Mouse (Mus musculus): Measurements from ENCODE around the gene Gm28305. TPM values are rescaled to one million over a fixed set of nuclear protein-coding genes. Genes with fewer than 3 reads are reported as not detected.

Gene Gm28305
- polyA plus RNA-seq, 1 experiment from 2014 or later, result not detected

DNA sequence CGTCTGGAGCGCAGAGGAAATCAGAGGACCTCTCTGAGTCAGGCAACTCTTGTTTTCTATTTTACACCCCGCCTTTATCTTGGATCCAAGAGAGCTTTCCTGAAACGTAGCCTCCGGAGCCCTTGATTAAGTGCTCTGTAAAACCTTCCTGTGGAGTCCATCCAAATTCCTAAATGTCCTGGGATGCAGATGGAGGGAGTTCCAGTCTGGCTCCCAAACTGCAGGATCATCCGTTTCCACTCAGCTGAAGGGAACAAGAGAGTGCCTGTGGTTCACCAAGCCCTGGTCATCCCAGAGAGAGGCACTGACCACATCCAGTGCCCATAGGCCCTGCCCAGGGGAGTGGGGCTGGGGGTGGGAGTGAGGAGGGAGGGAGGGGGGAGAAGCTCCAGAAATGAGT lies 61.8 kb downstream of the Gm28305 start:
- no peaks in the 10 kb centered on the region for H3K27me3 ChIP-seq (replicated peaks)
- 35% methylated on average over 6 of the region's 6 CpGs for WGBS
- no peaks in the 10 kb centered on the region for H3K9me3 ChIP-seq (replicated peaks)
- no peak overlapping the region for H3K4me2 ChIP-seq
- ATAC-seq (ENCODE audit: low FRiP score), result no peak
- H3K4me3 ChIP-seq (replicated peaks), result no peak overlapping the region
- no peaks in the 10 kb centered on the region for H3K36me3 ChIP-seq
- H3K27ac ChIP-seq (replicated peaks), result no peak overlapping the region
- H3K9ac ChIP-seq (replicated peaks), result no peak overlapping the region
- no peaks in the 10 kb centered on the region; the same call in 1 of the 2 replicates for H3K4me1 ChIP-seq

GRCm38 (mm10) chr9:104102901-104103300 lies 62.4 kb downstream of the Gm28305 start:
- H3K4me3 ChIP-seq (replicated peaks), result no peak overlapping the region
- H3K27me3 ChIP-seq (replicated peaks), result no peaks in the 10 kb centered on the region
- ATAC-seq (ENCODE audit: low FRiP score), result no peak
- H3K36me3 ChIP-seq, result no peaks in the 10 kb centered on the region
- WGBS, result 50% methylated on average over 2 of the region's 2 CpGs
- H3K4me1 ChIP-seq, result no peaks in the 10 kb centered on the region; the same call in 1 of the 2 replicates
- no peak overlapping the region for H3K4me2 ChIP-seq
- H3K9me3 ChIP-seq (replicated peaks), result no peaks in the 10 kb centered on the region
- no peak overlapping the region for H3K27ac ChIP-seq (replicated peaks)
- no peak overlapping the region for H3K9ac ChIP-seq (replicated peaks)

DNA sequence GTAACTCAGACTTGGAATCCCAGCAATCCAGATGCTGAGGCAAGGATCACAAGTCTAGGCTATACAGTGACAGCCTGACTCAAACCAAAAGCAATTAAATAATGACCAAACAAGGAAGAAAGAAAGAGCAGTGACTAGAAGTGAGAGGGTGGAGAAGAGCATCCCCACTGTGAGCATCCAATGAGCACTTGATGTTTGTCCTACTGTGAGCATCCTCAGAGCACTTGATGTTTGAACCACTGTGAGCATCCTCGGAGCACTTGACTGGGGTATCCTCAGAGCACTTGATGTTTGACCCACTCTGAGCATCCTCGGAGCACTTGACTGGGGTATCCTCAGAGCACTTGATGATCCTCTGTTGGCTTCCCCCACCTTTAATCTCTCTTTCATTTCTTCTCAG lies 64.5 kb downstream of the Gm28305 start:
- ATAC-seq (ENCODE audit: low FRiP score), result no peak
- no peak overlapping the region for H3K4me3 ChIP-seq (replicated peaks)
- H3K4me1 ChIP-seq, result no peaks in the 10 kb centered on the region; the same call in 1 of the 2 replicates
- no peaks in the 10 kb centered on the region for H3K27me3 ChIP-seq (replicated peaks)
- no peak overlapping the region for H3K9ac ChIP-seq (replicated peaks)
- H3K27ac ChIP-seq (replicated peaks), result no peak overlapping the region
- WGBS, result 81% methylated on average over 2 of the region's 2 CpGs
- H3K36me3 ChIP-seq, result no peaks in the 10 kb centered on the region
- no peaks in the 10 kb centered on the region for H3K9me3 ChIP-seq (replicated peaks)
- H3K4me2 ChIP-seq, result no peak overlapping the region

DNA sequence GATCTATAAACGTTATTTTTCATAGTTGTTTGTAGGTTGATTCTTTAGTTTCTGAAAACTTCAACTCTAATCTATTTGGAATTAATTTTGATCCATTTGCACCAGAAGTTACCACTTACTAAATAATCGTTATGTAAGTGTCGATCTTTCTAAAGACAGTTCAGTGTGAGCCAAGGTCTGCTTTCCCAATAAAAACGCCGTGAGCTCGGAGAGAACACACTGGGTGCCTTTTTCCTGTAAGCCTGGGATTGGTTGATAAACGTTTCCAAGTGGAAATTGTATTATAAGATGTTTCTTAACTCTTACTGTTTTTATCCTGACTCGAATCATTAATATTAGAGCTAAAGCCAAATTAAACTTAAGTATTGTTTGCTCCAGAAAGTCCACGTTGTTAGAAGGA lies 66.5 kb downstream of the Gm28305 start:
- H3K36me3 ChIP-seq, result 0 out of 2 replicates have a peak, but pooled peaks cover 4% of the 10 kb centered on the region
- no peaks in the 10 kb centered on the region for H3K27me3 ChIP-seq (replicated peaks)
- no peaks in the 10 kb centered on the region; the same call in 1 of the 2 replicates for H3K4me1 ChIP-seq
- H3K4me3 ChIP-seq (replicated peaks), result no peak overlapping the region
- no peak overlapping the region for H3K9ac ChIP-seq (replicated peaks)
- H3K9me3 ChIP-seq (replicated peaks), result no peaks in the 10 kb centered on the region
- no peak for ATAC-seq (ENCODE audit: low FRiP score)
- WGBS, result 85% methylated on average over 9 of the region's 9 CpGs
- no peak overlapping the region for H3K27ac ChIP-seq (replicated peaks)
- H3K4me2 ChIP-seq, result no peak overlapping the region

DNA sequence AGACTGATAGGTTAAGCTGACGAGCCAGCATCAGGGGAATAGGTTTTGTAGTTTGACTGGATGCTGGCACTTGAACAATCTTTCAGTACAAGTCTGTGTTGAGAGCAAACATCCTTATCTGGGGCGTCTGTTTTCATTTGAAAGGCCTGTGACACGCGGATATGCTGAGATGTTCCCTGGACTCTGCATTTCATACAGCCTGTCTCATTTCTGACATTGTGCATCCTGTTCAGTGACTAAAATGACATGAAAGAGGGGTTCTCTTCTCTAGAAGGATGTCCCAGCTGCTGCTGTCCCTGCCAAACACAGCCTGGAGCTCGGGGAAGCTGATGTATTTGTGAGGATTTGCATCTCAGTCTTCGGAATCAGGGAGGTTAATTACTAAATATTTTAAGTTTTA lies 67.0 kb downstream of the Gm28305 start:
- H3K9ac ChIP-seq (replicated peaks), result no peak overlapping the region
- no peak overlapping the region for H3K27ac ChIP-seq (replicated peaks)
- H3K27me3 ChIP-seq (replicated peaks), result no peaks in the 10 kb centered on the region
- 0 out of 2 replicates have a peak, but pooled peaks cover 5% of the 10 kb centered on the region for H3K36me3 ChIP-seq
- no peak for ATAC-seq (ENCODE audit: low FRiP score)
- no peak overlapping the region for H3K4me2 ChIP-seq
- H3K4me1 ChIP-seq, result no peaks in the 10 kb centered on the region; the same call in 1 of the 2 replicates
- no peaks in the 10 kb centered on the region for H3K9me3 ChIP-seq (replicated peaks)
- no peak overlapping the region for H3K4me3 ChIP-seq (replicated peaks)
- 84% methylated on average over 6 of the region's 6 CpGs for WGBS

- Histone ChIP-seq H3K27me3 (replicated peaks) (no peaks in the 10 kb centered on the region), H3K4me2 (no peak overlapping the region), H3K4me3 (replicated peaks) (no peak overlapping the region), H3K4me1 (no peaks in the 10 kb centered on the region), H3K9me3 (replicated peaks) (no peaks in the 10 kb centered on the region), H3K36me3 (0 out of 2 replicates have a peak, but pooled peaks cover 5% of the 10 kb centered on the region), H3K27ac (replicated peaks) (no peak overlapping the region), H3K9ac (replicated peaks) (no peak overlapping the region)
- WGBS, result 69% methylated on average over 2 of the region's 2 CpGs
- no peak for ATAC-seq (ENCODE audit: low FRiP score)
Measured at GRCm38 (mm10) chr9:104108571-104109143, 68.2 kb downstream of the Gm28305 start.

- WGBS, result 89% methylated on average over 5 of the region's 5 CpGs
- no peak for ATAC-seq (ENCODE audit: low FRiP score)
- Histone ChIP-seq H3K4me1 (no peaks in the 10 kb centered on the region), H3K4me2 (no peak overlapping the region), H3K4me3 (replicated peaks) (no peak overlapping the region), H3K36me3 (0 out of 2 replicates have a peak, but pooled peaks cover 5% of the 10 kb centered on the region), H3K27ac (replicated peaks) (no peak overlapping the region), H3K27me3 (replicated peaks) (no peaks in the 10 kb centered on the region), H3K9ac (replicated peaks) (no peak overlapping the region), H3K9me3 (replicated peaks) (no peaks in the 10 kb centered on the region)
Measured at GRCm38 (mm10) chr9:104109151-104109550, 68.7 kb downstream of the Gm28305 start.

DNA sequence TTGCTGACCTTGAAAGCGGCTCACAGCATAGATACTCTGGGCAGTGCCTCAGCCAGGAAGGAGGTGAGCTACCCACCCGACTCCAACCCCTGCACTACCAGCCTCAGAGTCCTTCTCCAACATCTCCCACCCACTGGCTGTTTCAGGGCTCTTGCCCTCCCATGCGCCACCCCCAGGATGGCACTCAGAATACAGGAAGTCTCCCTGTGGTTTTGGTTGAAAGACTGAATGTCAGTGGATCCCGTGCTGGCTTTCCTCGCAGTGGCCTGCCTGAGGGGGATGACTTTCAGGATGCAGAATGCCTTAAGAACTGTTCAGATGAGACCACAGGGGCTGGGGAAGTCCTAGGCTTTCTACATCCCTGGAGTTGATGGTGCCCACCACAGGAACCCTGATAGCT lies 82.6 kb downstream of the Gm28305 start:
- H3K9me3 ChIP-seq (replicated peaks), result no peaks in the 10 kb centered on the region
- ATAC-seq (ENCODE audit: low FRiP score), result no peak
- no peak overlapping the region for H3K9ac ChIP-seq (replicated peaks)
- no peaks in the 10 kb centered on the region for H3K27me3 ChIP-seq (replicated peaks)
- no peaks in the 10 kb centered on the region for H3K36me3 ChIP-seq
- WGBS, result 62% methylated on average over 5 of the region's 5 CpGs
- H3K27ac ChIP-seq (replicated peaks), result peak overlapping the region; percentile 64
- no peak overlapping the region for H3K4me2 ChIP-seq
- H3K4me1 ChIP-seq, result peaks cover 29% of the 10 kb centered on the region
- H3K4me3 ChIP-seq (replicated peaks), result no peak overlapping the region

DNA sequence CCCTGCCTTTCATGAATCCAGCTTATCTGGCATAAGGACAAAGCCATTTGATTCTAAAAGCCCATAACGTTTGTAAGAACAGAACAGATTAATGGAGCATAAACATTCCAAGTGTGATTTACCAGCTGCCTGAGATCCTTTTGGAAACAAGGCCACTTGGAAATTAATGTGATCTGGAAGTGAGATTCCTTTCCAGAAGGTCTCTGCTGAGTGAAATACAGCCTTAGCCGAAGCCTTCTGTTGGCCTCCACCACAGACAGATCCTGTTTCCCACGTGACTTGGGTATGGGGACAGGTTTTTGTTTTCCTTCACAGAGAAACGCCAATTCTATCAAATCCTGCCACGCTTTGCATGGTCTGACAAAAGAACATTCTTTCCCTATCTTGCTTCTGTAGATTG lies 83.2 kb downstream of the Gm28305 start:
- Histone ChIP-seq H3K4me2 (no peak overlapping the region), H3K9ac (replicated peaks) (no peak overlapping the region), H3K27me3 (replicated peaks) (no peaks in the 10 kb centered on the region), H3K36me3 (no peaks in the 10 kb centered on the region), H3K4me3 (replicated peaks) (no peak overlapping the region), H3K27ac (replicated peaks) (peak overlapping the region; percentile 64), H3K9me3 (replicated peaks) (no peaks in the 10 kb centered on the region), H3K4me1 (peaks cover 29% of the 10 kb centered on the region)
- 16% methylated on average over 5 of the region's 5 CpGs for WGBS
- no peak for ATAC-seq (ENCODE audit: low FRiP score)

Other genes starting within 250 kb of the Gm28305 start
- 4.2 and 4.8 TPM in 2 replicates for gene Nphp3, start 38.1 kb upstream of the Gm28305 start, polyA plus RNA-seq (2015; fragmentation: Nextera tagmentation; extraction: Ambion mirVana)
- 64.3 and 68.0 TPM in 2 replicates for gene Uba5, start 22.5 kb downstream of the Gm28305 start, polyA plus RNA-seq (2015; fragmentation: Nextera tagmentation; extraction: Ambion mirVana)
- gene Acad11, start 22.7 kb downstream of the Gm28305 start, polyA plus RNA-seq (2015; fragmentation: Nextera tagmentation; extraction: Ambion mirVana), result 6.4 and 10.3 TPM in 2 replicates
- 3.3 and 8.8 TPM in 2 replicates for gene Ackr4, start 86.3 kb downstream of the Gm28305 start, polyA plus RNA-seq (2015; fragmentation: Nextera tagmentation; extraction: Ambion mirVana)
- 18.8 and 19.3 TPM in 2 replicates for gene Dnajc13, start 222.3 kb downstream of the Gm28305 start, polyA plus RNA-seq (2015; fragmentation: Nextera tagmentation; extraction: Ambion mirVana)